Mouse (Mus musculus) thymus, postnatal 36 days (tissue): ENCODE measurements around the gene Mrpl42.
A peak's percentile ranks its signal among the peaks of the same experiment; 100 is the strongest.
"Not testable (repeated sequence)": the region's sequence is repeated elsewhere in the genome, so short reads cannot be mapped to it uniquely, and the experiment has no call there.

Source experiments
- DNase-seq, 2 experiments: peaks; one replicate each; pipeline ENCODE4 v3.0.0; 2022; ENCODE audit warnings: mixed read lengths in 2 of 2

Mrpl42 gene

DNA sequence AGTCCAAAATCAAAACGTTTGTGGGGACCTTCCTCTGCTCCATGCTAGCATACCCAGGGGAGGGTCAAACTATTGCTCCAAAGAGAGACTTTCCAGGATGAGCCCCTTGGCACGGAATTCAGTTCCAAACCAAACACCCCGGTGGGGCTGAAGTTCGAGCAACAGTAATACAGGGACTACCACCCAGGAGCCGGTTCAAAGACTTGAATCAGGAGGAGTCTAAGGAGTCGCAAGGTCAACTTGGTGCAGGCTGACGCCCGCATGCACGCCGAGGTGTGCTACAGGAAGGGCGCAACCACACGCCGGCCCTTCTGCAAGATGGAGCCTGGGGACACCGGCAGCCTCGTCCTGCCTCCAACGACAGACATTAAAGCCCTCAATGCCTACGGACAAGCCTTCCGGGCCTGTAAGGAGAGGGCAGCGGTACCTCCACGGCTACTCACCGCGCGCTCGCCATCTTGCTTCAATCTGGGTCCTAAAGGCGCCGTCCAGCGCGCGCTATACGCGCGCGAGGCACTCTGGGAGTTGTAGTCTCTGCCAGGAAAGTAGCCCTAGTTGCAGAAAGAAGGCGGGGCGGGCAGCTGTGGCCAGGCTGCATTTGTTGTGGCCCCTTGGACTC, at the start of gene Mrpl42:
Gene Mrpl42 (minus strand): TSS at position 478 of the 619 bp plus-strand sequence.
- DNase-seq, result peak; percentile 74 to 79

DNA sequence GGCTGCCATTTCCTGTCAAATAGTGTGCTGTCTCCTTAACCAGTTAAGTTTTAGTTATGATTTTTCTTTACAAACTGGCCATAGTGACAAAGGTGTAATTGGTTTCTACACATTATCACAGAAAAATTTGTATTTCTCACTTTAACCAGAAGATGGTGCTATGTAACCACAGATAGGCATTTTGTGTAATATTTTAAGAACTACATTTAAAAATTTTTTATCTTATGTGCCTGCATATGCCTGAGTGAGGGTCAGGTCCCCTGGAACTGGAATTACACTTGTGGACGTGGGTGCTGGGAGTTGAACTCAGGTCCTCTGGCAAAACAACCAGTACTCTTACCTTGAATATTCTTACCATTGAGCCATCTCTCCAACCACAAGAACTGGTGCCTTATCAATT, 48.8 kb upstream of the Mrpl42 start:
- no peak for DNase-seq

DNA sequence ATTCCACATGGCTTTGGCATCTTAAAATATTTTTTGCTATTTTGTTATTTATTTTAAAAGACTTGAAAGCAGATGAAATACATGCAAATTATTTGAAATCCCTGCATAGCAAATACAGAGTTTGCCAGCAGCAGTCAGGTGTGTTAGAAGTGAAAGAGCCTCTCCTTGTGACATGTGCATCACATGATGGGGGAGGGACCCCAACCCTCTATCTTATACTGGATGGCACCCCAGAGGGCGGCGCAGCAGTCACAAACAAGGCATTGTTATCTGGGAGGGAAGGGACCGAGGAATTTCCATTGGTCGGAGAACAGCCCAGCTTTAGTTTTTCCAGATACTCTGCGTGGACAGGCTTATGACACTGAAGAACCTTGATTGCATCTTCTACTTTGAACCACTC, 47.3 kb upstream of the Mrpl42 start:
- not testable (repeated sequence) for DNase-seq

DNA sequence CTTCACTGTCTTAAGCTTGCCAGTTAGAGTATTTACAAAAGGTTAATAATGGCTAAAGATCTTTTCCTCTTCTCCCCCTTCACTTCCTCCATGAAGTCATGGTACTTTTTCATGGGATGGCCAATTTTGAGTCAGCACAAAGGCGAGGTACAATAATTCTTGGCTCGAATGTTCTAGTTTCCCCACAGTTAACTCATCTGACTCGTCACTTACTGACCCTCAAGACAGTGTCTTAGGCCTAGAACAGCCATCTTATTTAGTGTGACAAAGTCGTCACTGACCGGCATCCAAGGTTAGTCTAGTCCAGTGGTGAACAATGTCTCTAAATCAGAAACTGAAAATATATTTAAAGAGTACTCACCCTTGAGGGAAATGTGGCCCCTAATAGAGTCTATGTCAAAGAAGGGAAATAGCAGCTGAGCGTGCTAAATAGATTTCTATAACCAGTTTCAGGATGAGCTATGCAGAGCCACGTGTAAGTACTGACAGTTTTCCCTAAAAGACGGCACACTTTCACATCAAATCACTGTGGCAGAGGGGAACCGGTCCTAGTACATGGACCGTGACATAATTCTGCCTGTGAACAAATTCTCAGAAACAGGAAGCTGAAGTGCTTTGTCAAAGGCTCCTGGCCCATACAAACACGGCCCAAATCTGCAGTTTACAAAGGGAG, 46.5 kb upstream of the Mrpl42 start:
- DNase-seq, result no peak

DNA sequence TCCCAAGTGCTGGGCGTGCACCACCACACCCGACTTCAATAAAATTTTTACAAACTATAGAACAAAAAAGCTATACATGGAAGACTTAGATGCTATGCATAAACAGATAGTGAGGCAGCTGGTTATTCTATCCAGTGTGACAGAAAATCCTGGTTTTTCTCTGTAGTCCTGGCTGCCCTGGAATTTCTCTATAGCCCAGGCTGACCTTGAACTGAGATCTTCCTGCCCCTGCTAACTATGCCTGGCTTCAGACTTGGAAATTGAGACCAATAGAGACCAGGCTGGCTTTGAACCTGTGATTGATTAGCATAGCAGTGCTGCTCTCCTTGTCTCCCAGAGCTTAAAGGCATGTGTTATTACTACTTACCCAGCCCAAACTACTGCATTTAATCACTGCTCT, 44.4 kb upstream of the Mrpl42 start:
- no peak for DNase-seq

DNA sequence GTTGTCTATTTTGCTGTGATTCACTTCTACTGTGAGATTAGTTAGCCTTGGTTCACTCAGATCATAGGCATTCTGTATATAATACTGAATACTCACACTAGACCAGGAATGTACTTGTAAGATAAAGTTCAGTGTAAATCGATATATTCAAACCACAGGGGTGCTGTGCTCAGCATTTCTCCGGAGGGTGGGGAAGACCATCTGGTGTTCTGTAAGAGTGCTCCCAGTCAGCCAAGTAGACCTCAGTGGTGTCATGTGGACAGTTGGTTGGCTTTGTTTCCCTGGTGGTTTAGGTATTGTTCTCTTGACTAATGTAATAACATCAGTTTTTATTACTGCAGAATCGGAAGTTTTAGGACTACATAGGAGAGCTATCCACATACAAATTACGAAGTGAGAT, 43.3 kb upstream of the Mrpl42 start:
- DNase-seq, result no peak

DNA sequence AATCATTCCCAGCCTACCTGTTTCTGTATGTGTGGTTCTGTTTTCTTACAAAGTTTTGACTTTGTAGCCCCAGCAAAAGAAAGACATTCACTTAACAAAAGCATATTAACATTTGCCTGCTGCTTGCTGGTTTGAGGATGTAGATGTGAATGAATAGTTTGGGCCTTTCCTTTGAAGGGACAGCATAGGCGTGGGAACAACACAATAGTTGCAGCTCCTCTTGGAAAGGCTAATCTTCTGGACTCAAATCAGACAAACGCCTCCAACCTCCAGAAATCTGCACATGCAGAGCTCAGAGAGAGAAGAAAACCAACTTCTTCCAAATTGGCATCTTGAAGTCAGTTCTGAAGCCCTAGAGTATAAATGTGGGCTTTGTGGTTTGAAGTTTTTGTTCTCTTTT, 42.9 kb upstream of the Mrpl42 start:
- no peak for DNase-seq

DNA sequence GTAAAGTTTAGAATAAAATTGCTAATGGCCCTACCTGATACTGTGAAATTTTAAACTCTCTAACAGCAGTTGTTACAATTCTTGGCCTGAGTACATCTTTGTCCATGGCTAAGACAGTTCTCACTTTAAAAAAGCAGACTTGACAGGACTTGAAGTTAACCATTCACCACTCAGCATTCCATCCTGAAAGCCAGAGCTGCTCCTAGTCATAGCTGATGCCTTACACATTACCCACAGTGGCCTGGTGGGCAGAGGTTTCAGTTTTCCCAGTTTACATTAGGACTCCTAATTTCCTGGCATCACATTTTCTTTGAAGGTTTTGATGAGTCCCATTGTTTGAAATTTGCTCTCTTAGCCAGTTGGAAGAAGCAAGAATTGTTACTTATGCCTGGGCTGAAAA, 42.3 kb upstream of the Mrpl42 start:
- no peak for DNase-seq

DNA sequence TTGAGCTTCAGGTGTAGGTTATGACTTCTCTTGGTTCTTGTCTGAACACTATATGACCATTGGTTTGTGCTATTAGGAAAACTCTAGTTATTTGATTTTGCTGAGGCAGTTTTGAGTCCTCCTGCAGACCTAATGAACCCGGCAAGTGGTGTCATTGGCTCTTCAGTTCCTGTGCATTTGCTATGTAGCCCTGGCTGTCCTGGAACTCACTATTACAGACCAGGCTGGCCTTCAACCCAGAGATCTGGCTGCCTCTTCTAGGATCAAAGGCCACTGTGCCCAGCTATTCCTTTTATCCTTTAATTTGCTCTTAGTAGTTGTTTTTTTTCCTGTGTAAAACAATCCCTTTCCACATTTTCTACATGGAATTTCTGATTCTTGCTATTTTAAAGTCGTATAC, 41.6 kb upstream of the Mrpl42 start:
- no peak for DNase-seq

DNA sequence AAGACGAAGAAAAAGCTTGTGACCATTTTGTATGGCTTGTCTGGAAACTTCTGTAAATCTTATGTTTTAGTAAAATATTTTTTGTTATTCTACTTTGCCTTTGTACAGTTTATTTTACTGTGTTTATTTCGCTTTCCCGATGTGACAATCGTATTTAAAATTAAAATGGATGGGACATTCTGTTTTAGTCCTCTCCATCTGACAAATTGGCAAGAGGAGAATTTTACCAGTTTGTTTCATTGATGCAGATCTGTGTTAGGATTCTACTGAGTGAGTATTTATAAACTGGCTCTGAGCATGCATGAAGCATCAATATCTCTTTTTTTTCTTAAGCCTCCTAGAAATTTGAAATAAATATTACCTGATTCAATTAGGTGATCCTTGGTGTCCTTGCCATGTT, 41.2 kb upstream of the Mrpl42 start:
- DNase-seq, result no peak

DNA sequence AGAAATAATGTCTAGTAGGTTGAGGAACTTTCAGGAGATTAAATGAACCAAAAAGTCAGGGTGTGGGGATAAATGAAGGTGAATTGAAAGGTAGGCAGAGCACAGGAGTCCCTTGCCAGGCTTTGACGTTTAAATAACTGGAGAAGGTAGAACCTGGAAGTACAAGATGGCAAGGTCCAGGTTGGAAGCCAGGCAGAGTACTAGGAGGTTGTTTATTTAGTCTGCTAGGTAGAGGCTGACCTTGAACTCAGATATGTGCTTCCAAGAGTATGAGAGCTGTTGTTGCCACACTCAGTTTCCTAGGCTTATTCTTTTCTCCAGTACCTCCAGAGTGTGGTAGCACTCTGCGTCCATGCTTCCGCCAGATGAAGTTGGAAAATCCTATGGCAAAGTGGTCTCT, 38.1 kb upstream of the Mrpl42 start:
- DNase-seq, result no peak

DNA sequence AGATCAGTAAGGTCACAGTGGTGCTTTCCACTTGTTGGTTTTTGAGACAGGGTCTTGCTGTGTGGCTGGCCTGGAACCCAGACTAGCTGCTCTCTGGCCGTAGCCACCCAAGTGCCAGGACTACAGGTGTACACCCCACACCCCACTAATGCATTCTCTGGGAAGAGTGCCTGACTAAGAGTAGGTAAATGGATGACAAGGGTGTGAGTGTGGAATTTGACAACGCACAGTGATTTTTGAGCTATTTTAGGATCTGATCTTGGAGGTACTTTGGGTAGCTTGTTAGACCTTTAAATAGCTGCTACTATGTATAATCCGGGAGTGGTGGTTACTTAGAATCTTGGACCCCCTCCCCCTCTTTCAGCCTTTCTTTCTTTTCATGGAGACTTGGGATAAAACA, 37.5 kb upstream of the Mrpl42 start:
- no peak for DNase-seq

DNA sequence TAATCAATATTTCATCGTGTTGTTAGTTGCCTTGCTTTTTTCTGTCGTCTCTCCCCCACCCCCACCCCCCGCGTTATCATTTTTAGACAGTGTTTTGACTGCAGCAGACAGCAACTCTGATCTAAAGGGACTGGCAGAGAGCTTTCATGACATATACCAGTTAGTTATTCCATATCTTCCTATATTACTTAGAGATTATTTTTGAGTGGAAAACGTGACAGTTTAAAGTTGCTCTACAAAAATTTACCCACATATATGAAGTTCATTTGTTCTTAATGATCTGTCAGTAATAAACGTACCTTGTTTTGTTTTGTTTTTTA, 34.4 kb upstream of the Mrpl42 start:
- no peak for DNase-seq

DNA sequence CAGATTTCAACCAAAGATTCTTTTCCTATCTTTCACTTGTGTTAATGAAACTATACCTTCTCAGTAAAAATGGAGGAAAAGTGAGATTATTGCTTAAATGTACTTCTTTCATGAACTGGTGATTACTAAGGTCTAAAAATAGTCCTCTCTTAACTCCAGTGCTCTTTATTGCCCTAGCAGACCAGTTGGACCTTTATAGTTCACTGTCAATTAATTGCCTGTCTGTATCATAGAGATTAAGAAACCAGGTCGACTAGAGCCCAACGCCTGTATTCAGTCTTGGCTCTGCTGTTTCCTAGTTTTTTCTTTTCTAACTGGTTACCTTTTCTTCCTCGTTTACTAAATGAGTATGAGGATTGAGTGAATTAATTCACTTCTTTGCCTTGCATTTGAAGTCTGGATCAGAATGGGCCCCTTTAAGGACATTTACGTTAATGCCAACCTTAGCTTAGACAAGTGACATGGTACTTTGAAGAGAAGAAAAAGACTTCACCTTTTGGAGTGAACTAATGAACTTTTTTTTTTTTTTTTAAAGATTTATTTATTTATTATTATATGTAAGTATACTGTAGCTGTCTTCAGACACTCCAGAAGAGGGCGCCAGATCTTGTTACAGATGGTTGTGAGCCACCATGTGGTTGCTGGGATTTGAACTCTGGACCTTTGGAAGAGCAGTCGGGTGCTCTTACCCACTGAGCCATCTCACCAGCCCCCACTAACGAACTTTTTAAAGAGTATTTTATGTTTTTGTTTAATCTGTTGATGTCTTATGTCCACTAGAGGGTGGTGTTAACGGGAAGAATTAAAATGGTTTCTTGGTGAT, 33.9 kb upstream of the Mrpl42 start:
- DNase-seq, result no peak

DNA sequence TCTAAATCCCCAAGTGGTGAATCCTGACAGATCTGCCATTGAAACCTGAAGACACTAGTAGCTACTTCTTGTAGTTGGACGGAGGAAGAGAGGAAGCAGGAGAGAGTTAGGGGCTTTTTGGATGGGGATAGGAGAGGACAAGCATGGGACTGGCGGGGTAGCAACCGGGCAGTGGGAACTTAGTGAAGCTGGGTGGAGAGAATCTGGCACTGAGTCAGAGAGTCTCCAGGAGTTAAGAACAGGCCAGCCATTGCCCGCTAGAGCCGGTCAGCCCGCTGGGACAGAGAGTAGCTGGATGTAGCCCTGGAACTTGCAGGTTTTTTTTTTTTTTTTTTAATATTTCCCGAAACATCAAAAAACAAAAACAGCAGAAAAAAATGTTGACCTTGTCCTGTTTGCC, 31.6 kb upstream of the Mrpl42 start:
- no peak for DNase-seq

DNA sequence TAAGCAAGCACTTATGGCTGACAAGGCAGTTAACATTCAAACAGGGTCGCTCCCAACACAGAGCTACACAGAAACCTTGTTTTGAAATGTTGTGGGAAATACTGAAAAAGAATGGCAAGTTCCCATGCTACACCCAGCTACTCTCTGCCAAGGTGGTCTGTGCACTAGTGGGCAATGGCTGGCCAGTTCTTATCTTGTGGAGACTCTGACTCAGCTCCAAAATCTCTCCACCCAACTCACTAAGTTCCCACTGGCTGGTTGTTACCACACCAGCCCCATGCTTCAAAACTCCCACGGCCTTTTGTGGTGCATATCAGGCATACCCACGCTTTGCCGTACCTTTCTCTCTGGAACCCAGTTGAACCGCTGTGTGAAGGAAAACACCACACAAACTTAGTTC, 31.2 kb upstream of the Mrpl42 start:
- no peak for DNase-seq

DNA sequence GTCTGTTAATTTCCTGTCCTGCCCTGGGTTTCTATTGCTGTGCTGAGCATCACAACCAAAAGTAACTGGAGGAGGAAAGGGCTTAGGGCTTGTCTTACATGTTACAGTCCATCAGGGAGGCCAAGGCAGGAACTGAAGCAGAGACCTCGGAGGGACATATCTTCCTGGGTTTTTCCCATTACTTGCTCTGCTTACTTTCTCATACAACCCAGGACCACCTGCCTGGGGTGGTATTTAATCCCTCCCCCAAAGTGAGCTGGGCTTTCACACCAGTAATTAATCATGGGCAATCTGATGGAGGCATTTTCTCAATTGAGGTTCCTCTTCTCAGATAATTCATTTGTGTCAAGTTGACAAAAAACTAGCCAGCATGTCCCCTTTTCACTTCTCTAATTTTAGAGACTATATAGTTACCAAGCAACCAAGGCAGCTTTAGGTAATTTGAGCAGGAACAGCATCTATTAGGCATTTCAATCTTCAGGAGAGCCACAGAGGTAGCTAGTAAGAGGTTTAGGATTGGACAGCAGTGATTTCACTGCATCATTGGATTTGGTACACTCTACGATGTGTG, 28.9 kb upstream of the Mrpl42 start:
- no peak for DNase-seq

DNA sequence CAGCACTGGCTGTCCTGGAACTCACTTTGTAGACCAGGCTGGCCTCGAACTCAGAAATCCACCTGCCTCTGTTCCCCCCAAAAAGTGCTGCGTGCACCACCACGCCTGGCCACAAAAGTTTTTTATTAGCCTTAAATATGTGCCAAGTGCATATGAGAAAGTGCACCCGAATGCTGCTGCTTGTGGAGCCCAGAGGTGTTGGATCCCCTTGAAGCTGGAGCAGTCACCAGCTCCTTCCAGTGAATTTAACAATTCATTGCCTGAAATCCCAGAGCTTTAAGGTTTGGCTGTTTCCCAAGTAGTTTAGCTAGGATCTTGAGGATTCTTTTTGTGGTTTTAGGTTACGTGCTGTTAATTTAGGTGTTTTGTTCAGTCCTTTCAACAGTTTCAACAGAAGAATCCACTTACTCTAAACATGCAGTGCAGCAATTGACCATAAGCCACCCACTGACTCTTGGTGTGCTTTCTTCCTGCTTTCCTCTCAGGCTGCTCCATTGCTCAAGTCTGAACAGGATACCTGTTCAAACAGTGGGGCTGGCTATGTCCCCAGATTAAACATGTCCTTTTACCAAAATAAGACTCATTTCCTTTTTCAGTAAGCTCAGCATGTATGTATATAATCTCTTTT, 24.9 kb upstream of the Mrpl42 start:
- DNase-seq, result no peak

DNA sequence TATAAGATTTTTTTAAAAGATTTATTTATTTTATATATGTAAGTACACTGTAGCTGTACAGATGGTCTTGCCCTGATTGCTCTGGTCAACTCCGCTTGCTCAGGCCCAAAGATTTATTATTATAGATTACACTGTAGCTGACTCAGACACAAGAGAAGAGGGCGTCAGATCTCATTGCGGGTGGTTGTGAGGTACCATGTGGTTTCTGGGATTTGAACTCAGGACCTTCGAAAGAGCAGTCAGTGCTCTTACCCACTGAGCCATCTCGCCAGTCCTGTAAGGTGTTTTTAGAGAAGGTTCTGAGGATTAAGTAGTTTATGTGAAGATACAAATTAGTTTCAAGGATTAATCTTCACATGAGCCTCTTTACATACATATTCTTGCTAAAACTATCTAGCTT, 24.1 kb upstream of the Mrpl42 start:
- no peak for DNase-seq

DNA sequence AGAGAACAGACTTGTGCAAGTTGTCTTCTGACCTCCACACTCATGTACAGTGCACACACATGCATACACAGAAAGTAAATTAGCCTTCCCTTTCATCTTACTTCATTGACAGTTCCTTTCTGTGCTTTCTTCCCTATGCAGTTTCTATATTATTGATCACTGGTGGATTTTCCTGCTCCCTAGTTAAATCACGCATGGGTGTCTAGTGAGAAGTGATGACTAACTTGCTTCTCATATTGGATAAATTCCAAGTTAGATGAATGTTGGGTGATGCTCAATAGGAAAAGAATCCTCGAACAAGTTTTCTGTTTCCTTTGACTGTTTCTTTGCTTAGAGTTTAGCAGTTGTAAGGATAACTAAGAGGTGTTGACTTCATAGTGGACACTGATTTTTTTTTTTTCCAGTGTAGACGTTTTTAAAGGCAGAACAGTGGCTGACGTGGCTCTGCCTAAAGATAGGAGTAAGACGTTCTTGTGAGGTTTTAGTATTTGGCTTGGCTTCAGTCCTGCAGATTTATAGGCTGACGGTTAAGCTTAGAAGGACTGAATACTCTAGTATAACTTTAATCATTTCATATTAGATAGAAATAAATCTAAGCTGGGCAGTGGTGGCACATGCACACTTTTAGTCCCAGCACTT, 23.4 kb upstream of the Mrpl42 start:
- DNase-seq, result no peak

DNA sequence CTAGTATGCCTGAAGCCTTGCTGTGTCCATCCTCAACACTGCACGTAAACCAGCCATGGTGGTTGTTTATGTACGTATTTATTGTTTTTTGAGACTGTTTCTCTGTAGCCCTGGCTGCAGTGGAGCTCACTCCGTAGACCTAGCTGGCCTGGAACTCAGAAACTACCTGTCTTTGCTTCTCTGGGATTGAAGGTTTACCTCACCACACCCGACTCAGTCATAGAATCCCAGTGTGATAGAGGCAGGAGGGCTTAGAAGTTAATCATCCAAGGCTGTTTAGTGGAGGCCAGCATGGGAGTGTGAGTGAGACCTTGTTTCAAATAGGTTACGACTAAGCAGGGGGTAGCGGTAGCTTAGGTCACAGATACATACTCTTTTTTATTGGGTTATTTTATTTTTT, 15.9 kb upstream of the Mrpl42 start:
- DNase-seq, result no peak

DNA sequence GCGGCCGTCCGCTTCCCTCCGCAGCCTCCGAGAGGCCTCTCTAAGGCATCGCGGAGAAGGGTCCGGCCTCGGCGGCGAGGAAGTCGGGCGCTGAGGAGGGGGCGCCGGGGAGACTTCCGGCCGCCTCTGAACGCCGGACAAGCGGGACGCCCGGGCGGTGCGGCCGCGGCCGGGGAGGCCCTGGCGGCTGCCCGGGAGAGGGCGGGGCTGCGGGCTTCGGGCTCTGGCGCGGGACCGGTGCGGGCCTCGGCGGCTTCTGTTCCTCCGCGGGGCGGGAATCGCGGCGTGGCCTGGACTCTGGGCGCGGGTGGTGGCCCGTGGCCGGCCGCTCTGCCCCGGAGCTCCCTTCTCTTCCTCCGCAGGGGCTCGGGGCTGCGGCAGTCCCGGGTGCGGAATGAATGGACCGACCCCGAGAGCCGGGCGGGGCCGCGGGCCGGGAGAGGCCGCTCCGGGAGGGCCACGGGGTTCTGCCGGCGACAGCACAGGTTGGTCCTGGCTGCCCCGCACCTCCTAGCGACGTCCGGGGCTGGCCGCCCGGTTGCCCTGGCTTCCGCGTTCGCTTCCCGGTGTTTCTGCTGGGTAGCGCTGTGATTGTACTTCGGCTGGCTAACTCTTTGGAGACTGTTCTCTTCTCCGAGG, 13.7 kb upstream of the Mrpl42 start:
- DNase-seq, result no peak
